Mouse (Mus musculus): ENCODE measurements at regions not wholly inside any gene's neighbourhood (a gene's known extent, or its start where the extent isn't known, plus 50 kb on each side); places are given as distances from the start of the nearest gene placed in this dataset.

- TF ChIP-seq CTCF (IDR thresholded peaks at IDR 0.05; ENCODE audit: extremely low read depth, insufficient read length, insufficient replicate concordance, low read depth, low read length) (no peak), POLR2A (IDR thresholded peaks at IDR 0.05; ENCODE audit: low read depth, low read length) (no peak)
Measured at GRCm38 (mm10) chr9:67105216-67105615, 56.0 kb upstream of the Tpm1 start.

All from small intestine, adult 2 months (tissue).